Mouse (Mus musculus) midbrain, embryonic 14.5 days (tissue): Measurements from ENCODE around the gene Cit. TPM values are rescaled to one million over a fixed set of nuclear protein-coding genes. Genes with fewer than 3 reads are reported as not detected.
"Not testable (repeated sequence)": the region's sequence is repeated elsewhere in the genome, so short reads cannot be mapped to it uniquely, and the experiment has no call there.

Experiments
- ATAC-seq: fragments of 200-750 bp; cut with Nextera tagmentation; 2 replicates; pipeline ENCODE4 v1.8.0; 2017; ENCODE audit warnings: moderate number of reproducible peaks, moderate library complexity; ENCODE audit not compliant: low FRiP score, low TSS enrichment
- DNase-seq: peaks from one replicate; pipeline ENCODE4 v3.0.0-alpha.2; 2015
- H3K27ac ChIP-seq: fragments of 300-500 bp; sonication (generic); replicated peaks from 2 replicates; pipeline ENCODE4 v1.5.1; 2014; ENCODE audit warnings: mild to moderate bottlenecking, low read depth, low read length, moderate library complexity
- H3K27me3 ChIP-seq: fragments of 300-500 bp; sonication (generic); 2 replicates; pipeline ENCODE4 v1.6.1; 2014; ENCODE audit warnings: low read length, control low read depth, mixed read lengths; ENCODE audit not compliant: control insufficient read depth, insufficient read depth
- H3K36me3 ChIP-seq: fragments of 300-500 bp; sonication (generic); 2 replicates; pipeline ENCODE4 v1.6.1; 2014; ENCODE audit warnings: low read length, control low read depth; ENCODE audit not compliant: control insufficient read depth, insufficient read depth
- H3K4me1 ChIP-seq: fragments of 300-500 bp; sonication (generic); 2 replicates; pipeline ENCODE4 v1.6.1; 2014; ENCODE audit warnings: mild to moderate bottlenecking, antibody characterized with exemption, low read length, control low read depth; ENCODE audit not compliant: control insufficient read depth, insufficient read depth
- H3K4me2 ChIP-seq: fragments of 300-500 bp; sonication (generic); 2 replicates; pipeline ENCODE4 v1.6.1; 2014; ENCODE audit warnings: mild to moderate bottlenecking, low read length, moderate library complexity
- H3K4me3 ChIP-seq: fragments of 300-500 bp; sonication (generic); replicated peaks from 2 replicates; pipeline ENCODE4 v1.5.1; 2014; ENCODE audit warnings: low read depth, low read length
- H3K9ac ChIP-seq: fragments of 300-500 bp; sonication (generic); replicated peaks from 2 replicates; pipeline ENCODE4 v1.6.1; 2014; ENCODE audit warnings: mild to moderate bottlenecking, low read length, moderate library complexity
- H3K9me3 ChIP-seq: fragments of 300-500 bp; sonication (generic); 2 replicates; pipeline ENCODE4 v1.6.1; 2016; ENCODE audit warnings: low read length, control low read depth, mixed read lengths; ENCODE audit not compliant: control insufficient read depth
- WGBS: fragments of 180-500 bp; shearing (Covaris S2); extraction: QIAGEN DNeasy Blood & Tissue Kit; methylation state at CpG from one replicate; pipeline ENCODE4 v1.1.7; 2014; 5-methylcytosine and 5-hydroxymethylcytosine counted together
- polyA plus RNA-seq: library from polyadenylated mRNA; unstranded; fragments of >200 nt; fragmentation: Nextera tagmentation; extraction: Ambion mirVana; gene quantifications from 2 replicates; pipeline ENCODE4 v1.2.1, GENCODE M21; 2014

The Cit gene
- polyA plus RNA-seq, 1 experiment from 2014 or later: 17.0 TPM

GRCm38 (mm10) chr5:115821910-115822309, 23.2 kb upstream of the Cit start:
- Histone ChIP-seq H3K27me3 (no peaks in the 10 kb centered on the region), H3K4me3 (no peak overlapping the region), H3K4me1 (no peaks in the 10 kb centered on the region), H3K27ac (no peak overlapping the region), H3K36me3 (no peaks in the 10 kb centered on the region), H3K9me3 (no peaks in the 10 kb centered on the region), H3K4me2 (no peak overlapping the region), H3K9ac (no peak overlapping the region)
- WGBS: 92% methylated on average over 7 of the region's 7 CpGs
- ATAC-seq (no peak), DNase-seq (no peak)

DNA sequence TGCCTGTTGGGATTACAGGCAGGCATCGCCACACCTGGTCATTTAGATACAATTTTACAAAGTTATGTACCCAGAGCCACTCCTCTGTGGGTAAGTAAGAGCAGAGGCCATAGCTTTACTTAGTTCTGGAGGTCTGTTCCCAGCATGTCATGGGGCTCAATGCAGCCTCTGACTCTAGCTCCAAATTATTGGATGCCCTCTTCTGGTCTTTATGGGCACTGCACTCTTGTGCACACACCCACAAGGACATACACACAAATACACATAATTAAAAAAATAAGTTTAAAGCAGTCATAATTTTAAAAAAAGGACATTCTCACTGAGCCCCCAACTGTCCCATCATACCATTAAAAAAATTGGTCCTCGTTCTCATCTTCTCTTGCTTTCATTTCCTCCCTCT, 12.3 kb upstream of the Cit start:
- Histone ChIP-seq H3K4me1 (no peaks in the 10 kb centered on the region), H3K4me3 (no peak overlapping the region), H3K4me2 (no peak overlapping the region), H3K9ac (no peak overlapping the region), H3K9me3 (no peaks in the 10 kb centered on the region), H3K27ac (no peak overlapping the region), H3K36me3 (no peaks in the 10 kb centered on the region), H3K27me3 (no peaks in the 10 kb centered on the region)
- WGBS: 95% methylated on average over 2 of the region's 2 CpGs
- ATAC-seq (no peak), DNase-seq (no peak)

DNA sequence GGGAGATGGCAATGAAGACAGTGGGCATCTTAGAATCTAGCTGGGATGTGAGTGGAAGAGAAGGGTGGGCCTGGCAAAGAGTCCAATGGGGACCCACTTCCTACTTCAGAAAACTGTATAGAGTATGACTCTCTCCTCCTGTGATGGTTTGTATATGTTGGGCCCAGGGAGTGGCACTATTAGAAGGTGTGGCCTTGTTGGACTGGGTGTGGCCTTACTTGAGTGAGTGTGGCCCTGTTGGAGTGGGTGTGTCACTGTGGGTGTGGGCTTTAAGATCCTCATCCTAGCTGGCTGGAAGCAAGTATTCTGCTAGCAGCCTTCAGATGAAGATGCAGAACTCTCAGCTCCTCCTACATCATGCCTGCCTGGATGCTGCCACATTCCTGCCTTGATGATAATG, 11.3 kb upstream of the Cit start:
- H3K4me3 ChIP-seq, H3K27me3 ChIP-seq, H3K4me2 ChIP-seq, H3K9me3 ChIP-seq, ATAC-seq, H3K4me1 ChIP-seq, H3K27ac ChIP-seq, DNase-seq, H3K9ac ChIP-seq, H3K36me3 ChIP-seq: not testable (repeated sequence)

DNA sequence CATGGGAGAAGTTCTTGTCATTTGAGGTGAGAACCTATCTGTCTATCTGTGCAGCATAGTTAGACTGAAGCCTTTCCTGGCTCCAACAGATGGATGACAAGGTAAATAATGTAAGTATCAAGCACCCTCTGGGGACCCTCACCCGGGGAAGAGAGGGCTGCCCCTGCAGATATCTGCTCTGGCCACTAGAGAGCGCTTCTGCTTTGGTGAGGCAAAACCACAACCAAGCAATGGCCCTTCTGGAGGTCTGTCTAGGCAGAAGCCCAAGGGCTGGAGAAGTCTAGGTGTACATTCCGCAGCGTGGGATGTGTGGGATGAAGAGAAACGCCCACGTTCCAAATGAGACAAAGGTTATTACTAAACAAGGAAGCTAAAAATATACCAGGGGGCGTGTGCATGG, 9.8 kb upstream of the Cit start:
- Histone ChIP-seq H3K9ac (no peak overlapping the region), H3K4me1 (no peaks in the 10 kb centered on the region)

DNA sequence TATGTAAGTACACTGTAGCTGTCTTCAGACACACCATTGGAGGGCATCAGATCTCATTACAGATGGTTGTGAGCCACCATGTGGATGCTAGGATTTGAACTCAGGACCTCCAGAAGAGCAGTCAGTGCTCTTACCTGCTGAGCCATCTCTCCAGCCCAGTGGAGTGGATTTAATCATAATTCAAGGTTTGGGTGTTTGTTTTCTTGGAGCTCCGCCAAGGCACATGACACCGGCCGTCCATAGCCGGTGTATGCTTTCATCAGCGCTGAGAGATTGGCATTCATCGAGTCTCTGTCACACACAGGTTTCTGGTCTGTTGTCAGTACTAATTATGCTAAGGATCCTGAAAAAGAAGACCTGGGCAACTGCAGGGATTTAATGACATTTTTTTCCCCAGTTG, 7.0 kb upstream of the Cit start:
- ATAC-seq (no peak), DNase-seq (no peak)
- Histone ChIP-seq H3K4me3 (no peak overlapping the region), H3K4me2 (no peak overlapping the region), H3K27ac (no peak overlapping the region), H3K27me3 (no peaks in the 10 kb centered on the region), H3K4me1 (no peaks in the 10 kb centered on the region), H3K9me3 (no peaks in the 10 kb centered on the region), H3K36me3 (no peaks in the 10 kb centered on the region), H3K9ac (no peak overlapping the region)
- 73% methylated on average over 6 of the region's 6 CpGs for WGBS

More for the DNA sequence above, 9.8 kb upstream of the Cit start:
- Histone ChIP-seq H3K9me3 (no peaks in the 10 kb centered on the region), H3K27ac (no peak overlapping the region), H3K4me3 (no peak overlapping the region), H3K36me3 (no peaks in the 10 kb centered on the region), H3K4me2 (no peak overlapping the region), H3K27me3 (no peaks in the 10 kb centered on the region)
- ATAC-seq (no peak), DNase-seq (no peak)
- WGBS: 70% methylated on average over 7 of the region's 7 CpGs

- DNase-seq (no peak), ATAC-seq (no peak)
- no peaks in the 10 kb centered on the region for H3K27me3 ChIP-seq
- no peak overlapping the region for H3K27ac ChIP-seq
- WGBS: 92% methylated on average over 5 of the region's 5 CpGs
- H3K9ac ChIP-seq: no peak overlapping the region
- H3K36me3 ChIP-seq: no peaks in the 10 kb centered on the region
- no peaks in the 10 kb centered on the region for H3K9me3 ChIP-seq
- no peak overlapping the region for H3K4me2 ChIP-seq
- H3K4me3 ChIP-seq: no peak overlapping the region
- peaks cover 7% of the 10 kb centered on the region; the same call in 1 of the 2 replicates for H3K4me1 ChIP-seq
Observed at GRCm38 (mm10) chr5:115840453-115840852, 4.6 kb upstream of the Cit start.

DNA sequence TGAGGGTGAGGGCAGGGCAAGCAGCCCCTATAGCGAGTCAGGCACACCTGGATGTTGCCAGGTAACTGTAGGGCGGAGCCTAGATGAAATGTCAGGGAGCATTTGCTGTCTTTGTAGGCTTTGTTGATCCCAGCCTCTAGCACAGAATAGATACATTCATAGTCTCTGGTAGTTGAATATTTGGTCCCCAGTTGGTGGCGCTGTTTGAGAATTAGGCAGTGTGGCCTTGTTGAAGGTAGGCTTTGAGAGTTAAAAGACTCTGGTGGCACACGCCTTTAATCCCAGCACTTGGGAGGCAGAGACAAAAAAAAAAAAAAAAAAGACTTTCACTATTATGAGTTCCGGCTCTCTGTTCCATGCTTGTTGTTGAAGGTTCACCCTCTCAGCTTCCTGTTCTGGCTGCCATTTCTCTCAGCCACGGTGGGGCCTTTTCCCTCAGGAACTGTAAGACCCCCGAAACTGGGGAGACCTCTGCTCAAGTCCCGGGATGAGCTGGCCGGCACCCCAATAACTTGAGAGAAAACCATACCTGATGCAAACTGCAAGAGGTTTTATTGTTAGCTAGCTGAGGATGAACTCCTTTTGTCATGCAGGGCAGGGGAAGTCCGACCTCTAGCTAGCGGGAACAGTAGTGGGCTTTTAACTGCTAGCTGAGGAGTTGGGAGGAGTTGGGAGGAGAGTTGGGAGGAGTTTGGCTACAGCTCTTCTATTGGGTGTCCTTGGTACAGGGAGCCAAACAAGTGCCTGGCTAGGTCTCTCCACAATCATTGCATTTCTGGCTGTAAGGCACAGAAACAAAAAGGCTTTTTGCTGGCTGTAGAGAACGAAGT, 3.9 kb upstream of the Cit start:
- 74% methylated on average over 12 of the region's 12 CpGs for WGBS
- DNase-seq (no peak), ATAC-seq (no peak)
- Histone ChIP-seq H3K27ac (no peak overlapping the region), H3K36me3 (no peaks in the 10 kb centered on the region), H3K4me2 (no peak overlapping the region), H3K27me3 (no peaks in the 10 kb centered on the region), H3K9ac (no peak overlapping the region), H3K4me3 (no peak overlapping the region), H3K9me3 (no peaks in the 10 kb centered on the region), H3K4me1 (peaks cover 10% of the 10 kb centered on the region; the same call in 1 of the 2 replicates)

GRCm38 (mm10) chr5:115844368-115844765, 711 bp upstream of the Cit start:
- peak overlapping the region; percentile 52 for H3K4me3 ChIP-seq
- no peaks in the 10 kb centered on the region for H3K36me3 ChIP-seq
- H3K4me2 ChIP-seq: peak overlapping the region; percentile 93
- WGBS: 3% methylated on average over 12 of the region's 12 CpGs
- H3K27ac ChIP-seq: no peak overlapping the region
- DNase-seq (no peak), ATAC-seq (no peak)
- peaks cover 10% of the 10 kb centered on the region; the same call in 1 of the 2 replicates for H3K4me1 ChIP-seq
- peak overlapping the region; percentile 37; the same call in 1 of the 2 replicates for H3K9ac ChIP-seq
- H3K9me3 ChIP-seq: no peaks in the 10 kb centered on the region
- no peaks in the 10 kb centered on the region for H3K27me3 ChIP-seq

DNA sequence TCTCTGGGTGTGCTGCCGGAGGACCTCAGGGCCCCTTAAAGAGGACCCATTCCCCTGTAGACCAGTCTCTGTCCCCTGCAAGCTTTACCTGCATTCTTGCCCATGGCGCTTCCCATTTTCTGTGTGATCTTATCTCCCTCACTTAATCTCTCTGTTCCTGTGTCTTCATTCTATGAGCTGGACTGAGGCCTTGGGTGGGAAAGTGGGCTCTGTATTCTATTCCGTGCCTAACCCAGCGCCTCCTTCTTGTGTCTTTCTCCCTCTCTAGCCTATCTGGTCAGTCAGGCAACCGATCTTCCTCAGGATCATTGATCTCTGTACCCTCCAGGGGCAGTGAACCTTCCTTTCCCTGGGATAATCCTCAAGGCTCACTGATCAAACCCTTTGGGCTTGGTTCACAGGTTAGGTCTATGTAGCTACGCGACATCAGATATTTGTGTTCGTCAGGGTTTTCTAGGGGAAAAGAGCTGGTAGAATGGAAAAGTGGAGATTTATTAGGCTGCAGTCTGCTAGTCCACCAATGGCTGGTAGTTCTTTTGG, 627 bp downstream of the Cit start:
- DNase-seq: no peak
- peak overlapping the region; percentile 93 for H3K4me2 ChIP-seq
- peak overlapping the region; percentile 52 for H3K4me3 ChIP-seq
- H3K27me3 ChIP-seq: no peaks in the 10 kb centered on the region
- WGBS: 30% methylated on average over 8 of the region's 8 CpGs
- no peak overlapping the region for H3K27ac ChIP-seq
- no peak overlapping the region; the same call in 1 of the 2 replicates for H3K9ac ChIP-seq
- no peak for ATAC-seq
- no peaks in the 10 kb centered on the region for H3K9me3 ChIP-seq
- no peaks in the 10 kb centered on the region for H3K36me3 ChIP-seq
- peaks cover 10% of the 10 kb centered on the region; the same call in 1 of the 2 replicates for H3K4me1 ChIP-seq
